Mouse (Mus musculus): ENCODE measurements around the gene Klhl33.
"Not testable (repeated sequence)": the region's sequence is repeated elsewhere in the genome, so short reads cannot be mapped to it uniquely, and the experiment has no call there.

The Klhl33 gene

GRCm38 (mm10) chr14:50897374-50897765 is at the start of gene Klhl33:
TSS of gene Klhl33 (minus strand) at chr14:50897507.
- in situ Hi-C loops (cut with MboI, MseI), result no loop called here

- in situ Hi-C loops (cut with MboI, MseI), result not testable (repeated sequence)
These were observed 48.2 kb upstream of the Klhl33 start for GRCm38 (mm10) chr14:50945526-50945925.

- in situ Hi-C loops (cut with MboI, MseI), result not testable (repeated sequence)
These were observed 47.8 kb upstream of the Klhl33 start for GRCm38 (mm10) chr14:50945081-50945480.

- in situ Hi-C loops (cut with MboI, MseI), result not testable (repeated sequence)
These were observed 47.3 kb upstream of the Klhl33 start for GRCm38 (mm10) chr14:50944668-50945033.

- in situ Hi-C loops (cut with MboI, MseI), result no loop called here
These were observed 46.8 kb upstream of the Klhl33 start, which contains the start of gene Gm49342 for GRCm38 (mm10) chr14:50943932-50944667. TSS of gene Gm49342 (plus strand) at chr14:50944517.

- in situ Hi-C loops (cut with MboI, MseI), result no loop called here
These were observed 41.6 kb upstream of the Klhl33 start for GRCm38 (mm10) chr14:50938940-50939339.

GRCm38 (mm10) chr14:50938119-50938908 is 41.0 kb upstream of the Klhl33 start:
- in situ Hi-C loops (cut with MboI, MseI), result no loop called here

- in situ Hi-C loops (cut with MboI, MseI), result no loop called here
These were observed 39.3 kb upstream of the Klhl33 start for GRCm38 (mm10) chr14:50936649-50937048.

GRCm38 (mm10) chr14:50931493-50932020 is 34.2 kb upstream of the Klhl33 start:
- in situ Hi-C loops (cut with MboI, MseI), result no loop called here

GRCm38 (mm10) chr14:50930754-50931492 is 33.6 kb upstream of the Klhl33 start, which contains the start of the genes Pip4p1 and Pnp:
TSS of gene Pip4p1 (minus strand) at chr14:50930856.
TSS of gene Pnp (plus strand) at chr14:50931082.
- in situ Hi-C loops (cut with MboI, MseI), result no loop called here

- in situ Hi-C loops (cut with MboI, MseI), result no loop called here
These were observed 33.1 kb upstream of the Klhl33 start for GRCm38 (mm10) chr14:50930377-50930753.

GRCm38 (mm10) chr14:50929951-50930350 is 32.6 kb upstream of the Klhl33 start:
- in situ Hi-C loops (cut with MboI, MseI), result loop anchor here (5.0 kb wide), 1 partner anchor 137 kb away; no protein-coding TSS in a partner anchor

GRCm38 (mm10) chr14:50927366-50927765 is 30.1 kb upstream of the Klhl33 start:
- in situ Hi-C loops (cut with MboI, MseI), result loop anchor here (5.0 kb wide), 1 partner anchor 140 kb away; no protein-coding TSS in a partner anchor

GRCm38 (mm10) chr14:50925111-50925920 is 28.0 kb upstream of the Klhl33 start:
- in situ Hi-C loops (cut with MboI, MseI), result loop anchor here (5.0 kb wide), 1 partner anchor 142 kb away; no protein-coding TSS in a partner anchor

- in situ Hi-C loops (cut with MboI, MseI), result loop anchor here (5.0 kb wide), 3 partner anchors 57 to 143 kb away; partner anchors contain the start of genes Ccnb1ip1 and Parp2
These were observed 27.2 kb upstream of the Klhl33 start, which contains the start of the genes Osgep and Apex1 for GRCm38 (mm10) chr14:50924281-50925064. TSS of gene Osgep (minus strand) at chr14:50924893. TSS of gene Apex1 (plus strand) at chr14:50924968.

- in situ Hi-C loops (cut with MboI, MseI), result loop anchor here (5.0 kb wide), 2 partner anchors 56 to 116 kb away; partner anchors contain the start of genes Ccnb1ip1 and Parp2
These were observed 26.1 kb upstream of the Klhl33 start for GRCm38 (mm10) chr14:50923437-50923836.

GRCm38 (mm10) chr14:50911356-50911755 is 14.0 kb upstream of the Klhl33 start:
- in situ Hi-C loops (cut with MboI, MseI), result no loop called here

GRCm38 (mm10) chr14:50908126-50908525 is 10.8 kb upstream of the Klhl33 start:
- in situ Hi-C loops (cut with MboI, MseI), result no loop called here

- in situ Hi-C loops (cut with MboI, MseI), result not testable (repeated sequence)
These were observed 8.0 kb upstream of the Klhl33 start for GRCm38 (mm10) chr14:50905327-50905726.

GRCm38 (mm10) chr14:50904828-50905129 is 7.5 kb upstream of the Klhl33 start:
- in situ Hi-C loops (cut with MboI, MseI), result no loop called here
